Mouse (Mus musculus): ENCODE results near the gene Camk1d. TPM values are rescaled to one million over a fixed set of nuclear protein-coding genes. Genes with fewer than 3 reads are reported as not detected.

The Camk1d gene
- polyA plus RNA-seq, 1 experiment from 2014 or later: 1.4 TPM

GRCm38 (mm10) chr2:5732047-5732446 lies 17.7 kb upstream of the Camk1d start:
- 90% methylated on average over 5 of the region's 5 CpGs for WGBS
- Histone ChIP-seq H3K9me3 (replicated peaks) (no peaks in the 10 kb centered on the region), H3K4me3 (no peak overlapping the region), H3K36me3 (no peaks in the 10 kb centered on the region), H3K4me1 (peaks cover 12% of the 10 kb centered on the region), H3K27ac (replicated peaks) (no peak overlapping the region), H3K27me3 (ENCODE audit: low read depth, poor library complexity, severe bottlenecking) (no peaks in the 10 kb centered on the region)
- no peak for DNase-seq (ENCODE audit: low spot score)

GRCm38 (mm10) chr2:5730364-5730792 lies 16.1 kb upstream of the Camk1d start:
- no peaks in the 10 kb centered on the region for H3K36me3 ChIP-seq
- H3K4me1 ChIP-seq: peaks cover 16% of the 10 kb centered on the region
- H3K27me3 ChIP-seq (ENCODE audit: low read depth, poor library complexity, severe bottlenecking): no peaks in the 10 kb centered on the region
- no peak for DNase-seq (ENCODE audit: low spot score)
- H3K27ac ChIP-seq (replicated peaks): peak overlapping the region; percentile 65
- H3K9me3 ChIP-seq (replicated peaks): no peaks in the 10 kb centered on the region
- H3K4me3 ChIP-seq: no peak overlapping the region
- 68% methylated on average over 15 of the region's 15 CpGs for WGBS

GRCm38 (mm10) chr2:5729931-5730330 lies 15.6 kb upstream of the Camk1d start:
- Histone ChIP-seq H3K36me3 (no peaks in the 10 kb centered on the region), H3K4me3 (no peak overlapping the region), H3K27me3 (ENCODE audit: low read depth, poor library complexity, severe bottlenecking) (no peaks in the 10 kb centered on the region), H3K9me3 (replicated peaks) (no peaks in the 10 kb centered on the region), H3K4me1 (peaks cover 20% of the 10 kb centered on the region), H3K27ac (replicated peaks) (peak overlapping the region; percentile 65)
- WGBS: 72% methylated on average over 7 of the region's 7 CpGs
- DNase-seq (ENCODE audit: low spot score): no peak

- Histone ChIP-seq H3K4me3 (no peak overlapping the region), H3K27me3 (ENCODE audit: low read depth, poor library complexity, severe bottlenecking) (no peaks in the 10 kb centered on the region), H3K27ac (replicated peaks) (no peak overlapping the region), H3K9me3 (replicated peaks) (no peaks in the 10 kb centered on the region), H3K4me1 (peaks cover 27% of the 10 kb centered on the region), H3K36me3 (no peaks in the 10 kb centered on the region)
- DNase-seq (ENCODE audit: low spot score): no peak
- WGBS: 20% methylated on average over 8 of the region's 8 CpGs
Measured at GRCm38 (mm10) chr2:5725028-5725701, 10.8 kb upstream of the Camk1d start.

- 94% methylated on average over 6 of the region's 6 CpGs for WGBS
- no peak overlapping the region for H3K27ac ChIP-seq (replicated peaks)
- H3K9me3 ChIP-seq (replicated peaks): peaks cover 9% of the 10 kb centered on the region
- H3K36me3 ChIP-seq: no peaks in the 10 kb centered on the region
- peaks cover 31% of the 10 kb centered on the region for H3K27me3 ChIP-seq (ENCODE audit: low read depth, poor library complexity, severe bottlenecking)
- H3K4me1 ChIP-seq: peaks cover 29% of the 10 kb centered on the region
- DNase-seq (ENCODE audit: low spot score): no peak
- H3K4me3 ChIP-seq: no peak overlapping the region
Measured at GRCm38 (mm10) chr2:5717675-5718074, 3.4 kb upstream of the Camk1d start.

GRCm38 (mm10) chr2:5715544-5715943 lies 1.2 kb upstream of the Camk1d start:
- peaks cover 9% of the 10 kb centered on the region for H3K9me3 ChIP-seq (replicated peaks)
- no peaks in the 10 kb centered on the region for H3K36me3 ChIP-seq
- peaks cover 31% of the 10 kb centered on the region for H3K4me1 ChIP-seq
- no peak overlapping the region for H3K27ac ChIP-seq (replicated peaks)
- 35% methylated on average over 2 of the region's 2 CpGs for WGBS
- H3K4me3 ChIP-seq: peak overlapping the region; percentile 87
- DNase-seq (ENCODE audit: low spot score): no peak
- H3K27me3 ChIP-seq (ENCODE audit: low read depth, poor library complexity, severe bottlenecking): peaks cover 52% of the 10 kb centered on the region

- Histone ChIP-seq H3K27ac (replicated peaks) (peak overlapping the region; percentile 82), H3K4me1 (peaks cover 31% of the 10 kb centered on the region), H3K9me3 (replicated peaks) (peaks cover 9% of the 10 kb centered on the region), H3K4me3 (peak overlapping the region; percentile 87), H3K27me3 (ENCODE audit: low read depth, poor library complexity, severe bottlenecking) (peaks cover 57% of the 10 kb centered on the region), H3K36me3 (no peaks in the 10 kb centered on the region)
- WGBS: under 1% methylated on average over 19 of the region's 19 CpGs
- no peak for DNase-seq (ENCODE audit: low spot score)
Measured at GRCm38 (mm10) chr2:5715054-5715410, 717 bp upstream of the Camk1d start.

- Histone ChIP-seq H3K27ac (replicated peaks) (peak overlapping the region; percentile 82), H3K27me3 (ENCODE audit: low read depth, poor library complexity, severe bottlenecking) (peaks cover 58% of the 10 kb centered on the region)
- under 1% methylated on average over 49 of the region's 49 CpGs for WGBS
Measured at GRCm38 (mm10) chr2:5713325-5714210, 747 bp downstream of the Camk1d start.

GRCm38 (mm10) chr2:5712255-5712654 lies 2.1 kb downstream of the Camk1d start:
- H3K9me3 ChIP-seq (replicated peaks): peaks cover 3% of the 10 kb centered on the region
- H3K27ac ChIP-seq (replicated peaks): no peak overlapping the region
- no peaks in the 10 kb centered on the region for H3K36me3 ChIP-seq
- DNase-seq (ENCODE audit: low spot score): no peak
- 40% methylated on average over 7 of the region's 7 CpGs for WGBS
- H3K4me3 ChIP-seq: no peak overlapping the region
- H3K4me1 ChIP-seq: peaks cover 31% of the 10 kb centered on the region
- peaks cover 58% of the 10 kb centered on the region for H3K27me3 ChIP-seq (ENCODE audit: low read depth, poor library complexity, severe bottlenecking)

More at GRCm38 (mm10) chr2:5713325-5714210, 747 bp downstream of the Camk1d start:
- Histone ChIP-seq H3K9me3 (replicated peaks) (peaks cover 9% of the 10 kb centered on the region), H3K4me3 (peak overlapping the region; percentile 87), H3K4me1 (peaks cover 31% of the 10 kb centered on the region), H3K36me3 (no peaks in the 10 kb centered on the region)
- DNase-seq (ENCODE audit: low spot score): peak; percentile 41

- no peak for DNase-seq (ENCODE audit: low spot score)
- Histone ChIP-seq H3K4me1 (peaks cover 23% of the 10 kb centered on the region), H3K4me3 (no peak overlapping the region), H3K36me3 (no peaks in the 10 kb centered on the region), H3K27me3 (ENCODE audit: low read depth, poor library complexity, severe bottlenecking) (peaks cover 44% of the 10 kb centered on the region), H3K27ac (replicated peaks) (no peak overlapping the region), H3K9me3 (replicated peaks) (no peaks in the 10 kb centered on the region)
- WGBS: 92% methylated on average over 4 of the region's 4 CpGs
Measured at GRCm38 (mm10) chr2:5709911-5710310, 4.4 kb downstream of the Camk1d start.

- WGBS: 62% methylated on average over 10 of the region's 10 CpGs
- Histone ChIP-seq H3K36me3 (no peaks in the 10 kb centered on the region), H3K4me1 (peaks cover 6% of the 10 kb centered on the region), H3K27ac (replicated peaks) (no peak overlapping the region), H3K27me3 (ENCODE audit: low read depth, poor library complexity, severe bottlenecking) (peaks cover 32% of the 10 kb centered on the region), H3K9me3 (replicated peaks) (no peaks in the 10 kb centered on the region), H3K4me3 (no peak overlapping the region)
- no peak for DNase-seq (ENCODE audit: low spot score)
Measured at GRCm38 (mm10) chr2:5707871-5708733, 6.2 kb downstream of the Camk1d start.

GRCm38 (mm10) chr2:5706618-5707017 lies 7.7 kb downstream of the Camk1d start:
- no peak for DNase-seq (ENCODE audit: low spot score)
- 88% methylated on average over 4 of the region's 4 CpGs for WGBS
- H3K4me1 ChIP-seq: no peaks in the 10 kb centered on the region

More at GRCm38 (mm10) chr2:5706618-5707017, 7.7 kb downstream of the Camk1d start:
- H3K9me3 ChIP-seq (replicated peaks): no peaks in the 10 kb centered on the region
- H3K27ac ChIP-seq (replicated peaks): no peak overlapping the region
- H3K27me3 ChIP-seq (ENCODE audit: low read depth, poor library complexity, severe bottlenecking): peaks cover 17% of the 10 kb centered on the region
- no peaks in the 10 kb centered on the region for H3K36me3 ChIP-seq
- H3K4me3 ChIP-seq: no peak overlapping the region

Measured in midbrain, embryonic 10.5 days (tissue).